Mouse (Mus musculus) c-Kit-positive CD71-positive TER-119-negative erythroid progenitor cells, embryonic 14.5 days (primary cell): ENCODE data around the gene Nme7.

Experiments
- DNase-seq: peaks from one replicate; pipeline ENCODE4 v3.0.0-alpha.2; 2013; ENCODE audit warnings: low read depth

Gene Nme7

DNA sequence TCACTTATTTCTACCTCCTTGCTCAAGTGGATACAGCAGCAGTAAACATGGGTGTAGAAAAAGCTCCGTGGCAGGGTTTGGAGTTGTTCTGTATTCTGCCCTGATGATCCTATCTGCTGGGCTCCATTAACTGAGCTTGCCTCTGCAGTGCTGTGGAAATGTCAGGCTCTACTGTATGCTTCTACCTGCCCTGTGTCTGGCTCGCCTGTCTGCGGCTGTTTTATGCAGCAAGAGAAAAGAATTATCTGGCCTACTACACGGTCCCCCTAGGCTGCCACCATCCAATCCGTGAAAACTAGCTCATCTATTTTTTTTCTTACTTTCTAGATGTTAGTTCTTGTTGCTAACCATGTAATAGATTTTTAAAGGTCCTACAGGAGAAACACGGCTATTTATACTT is 81.1 kb downstream of the Nme7 start:
- DNase-seq: no peak

GRCm38 (mm10) chr1:164389743-164390142 is 85.8 kb downstream of the Nme7 start:
- DNase-seq: no peak

DNA sequence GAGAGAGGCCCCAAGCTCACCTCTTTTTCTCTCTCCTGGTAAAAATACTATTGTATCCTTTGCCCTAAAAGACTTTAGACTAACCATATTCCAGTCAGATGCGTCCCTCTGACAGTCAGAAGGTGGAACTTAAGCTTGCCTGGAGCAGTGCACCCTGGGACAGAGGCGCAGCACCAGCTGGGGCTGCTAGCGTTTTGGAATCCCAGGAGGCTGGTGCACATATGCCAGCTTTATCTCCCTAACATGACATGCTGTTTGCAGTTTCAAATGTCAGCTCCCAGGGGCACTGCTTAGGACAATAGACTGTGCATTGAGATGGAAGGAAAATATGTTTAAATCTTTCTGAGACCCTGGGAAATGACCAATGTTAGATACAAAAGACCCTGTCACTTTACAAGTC is 88.3 kb downstream of the Nme7 start:
- no peak for DNase-seq

GRCm38 (mm10) chr1:164395131-164395780 is 91.3 kb downstream of the Nme7 start:
- DNase-seq: no peak

GRCm38 (mm10) chr1:164397672-164398071 is 93.8 kb downstream of the Nme7 start:
- no peak for DNase-seq

DNA sequence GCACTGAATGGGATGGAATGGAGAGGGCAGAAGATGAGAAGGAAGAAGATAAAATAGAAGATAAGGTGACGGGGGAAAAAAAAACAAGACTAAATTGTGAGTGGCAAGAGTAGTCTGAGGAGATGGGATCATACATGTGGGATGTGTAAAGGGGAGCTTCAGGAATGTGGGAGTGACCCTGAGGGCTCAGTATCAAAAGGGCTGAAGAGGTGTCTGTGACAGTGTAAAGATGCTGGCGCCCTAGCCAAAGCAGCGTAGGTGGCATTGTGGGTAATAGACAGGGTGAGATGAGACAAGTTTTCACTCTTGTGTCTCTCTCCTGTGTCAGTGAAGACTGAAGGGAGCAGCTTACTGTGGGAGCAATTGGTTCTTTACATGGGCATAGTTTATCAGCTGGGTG is 95.7 kb downstream of the Nme7 start:
- no peak for DNase-seq

DNA sequence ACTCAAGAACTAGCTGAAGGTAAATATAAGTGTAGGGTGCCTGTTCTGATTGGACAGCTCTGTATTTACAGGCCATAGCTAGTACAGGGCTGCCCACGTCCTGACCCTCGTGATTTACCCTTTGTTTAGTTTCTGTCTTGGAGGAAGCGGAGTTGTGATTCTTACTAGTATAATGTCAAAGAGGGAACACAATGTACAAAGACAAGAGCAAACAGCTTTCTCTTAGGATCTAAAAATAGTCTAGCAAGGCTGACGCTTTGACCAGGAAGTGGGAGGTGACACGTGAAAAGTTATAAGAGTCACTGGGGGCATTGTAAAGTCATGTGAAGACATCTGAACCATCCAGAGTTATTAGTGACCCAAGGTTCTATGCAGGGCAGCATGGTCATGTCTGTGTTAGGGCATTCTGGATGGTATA is 101.5 kb downstream of the Nme7 start:
- DNase-seq: no peak

GRCm38 (mm10) chr1:164406506-164406905 is 102.6 kb downstream of the Nme7 start:
- no peak for DNase-seq

DNA sequence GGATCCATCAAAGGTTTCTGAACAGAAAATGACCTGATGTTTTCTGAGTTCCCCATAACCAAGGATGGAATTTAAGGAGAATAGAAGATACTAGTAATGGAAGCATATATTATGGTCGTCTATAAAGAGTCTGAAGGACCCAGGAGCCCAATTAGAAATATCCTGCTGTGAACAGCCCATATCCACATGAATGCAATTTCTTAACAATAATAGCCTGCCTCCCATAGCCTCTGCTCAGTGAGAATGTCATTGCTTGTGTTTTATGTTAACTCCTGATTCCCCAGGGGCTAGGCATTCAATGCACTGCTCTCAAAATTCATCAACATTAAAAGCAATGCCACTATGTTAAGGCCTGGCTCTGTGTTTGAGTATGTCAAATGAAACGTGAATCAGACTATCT is 104.7 kb downstream of the Nme7 start:
- no peak for DNase-seq

DNA sequence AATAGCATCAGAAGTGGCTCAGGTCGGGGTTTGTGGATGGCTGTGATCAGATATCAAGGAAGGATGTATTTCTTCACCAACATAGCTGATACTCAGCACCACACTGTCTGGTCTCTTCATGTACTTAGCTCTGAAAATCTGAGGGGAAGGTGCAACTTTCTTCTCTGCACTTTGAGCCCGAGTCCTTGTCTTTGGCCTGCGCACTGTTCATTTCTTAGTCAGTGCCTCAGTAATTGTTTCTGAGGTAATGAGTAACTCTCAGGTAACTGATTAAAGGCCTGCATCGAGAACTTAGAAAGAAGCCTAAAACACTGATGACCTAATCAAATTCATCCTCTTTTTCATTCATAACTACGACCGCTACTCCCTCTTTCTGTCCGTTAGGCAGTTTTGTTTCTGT is 107.4 kb downstream of the Nme7 start:
- no peak for DNase-seq

DNA sequence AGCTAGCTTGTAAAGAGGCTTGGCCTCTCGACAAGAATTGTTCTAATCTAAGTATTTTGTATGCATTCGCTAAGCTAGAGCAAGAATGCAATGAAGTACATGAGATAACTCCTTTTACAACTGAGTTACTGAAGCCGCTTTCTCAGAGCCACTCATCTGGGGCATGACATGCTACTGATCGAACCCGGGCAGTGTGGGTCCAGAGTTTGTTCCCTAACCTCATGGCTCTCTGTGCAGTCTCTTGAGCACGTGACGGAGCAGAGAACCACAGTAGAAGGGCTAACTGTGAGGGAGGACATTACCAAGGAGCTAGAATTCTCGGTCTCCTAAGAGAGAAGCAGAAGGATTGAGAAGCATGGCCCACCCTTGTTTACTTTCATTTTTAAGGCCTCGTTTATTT is 109.0 kb downstream of the Nme7 start:
- DNase-seq: no peak

DNA sequence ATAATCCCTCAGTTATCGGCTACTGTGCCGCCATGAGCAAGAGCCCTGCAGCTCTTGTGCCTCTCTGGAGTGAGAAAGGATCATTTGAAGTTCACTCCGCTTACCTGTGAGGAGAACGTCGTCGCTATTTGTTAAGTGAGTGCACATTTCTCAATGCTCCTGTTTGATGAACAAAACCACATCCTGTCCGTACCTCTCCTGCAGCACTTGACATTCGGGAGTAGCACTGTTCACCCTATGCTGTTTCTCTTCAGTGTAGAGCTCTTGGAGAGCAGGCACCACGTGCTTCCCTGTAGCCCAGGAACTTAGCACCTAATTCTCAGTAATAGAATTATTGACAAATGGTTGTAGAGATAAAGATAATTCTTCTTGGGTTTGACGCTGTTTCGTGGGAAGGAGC is 109.7 kb downstream of the Nme7 start:
- no peak for DNase-seq

DNA sequence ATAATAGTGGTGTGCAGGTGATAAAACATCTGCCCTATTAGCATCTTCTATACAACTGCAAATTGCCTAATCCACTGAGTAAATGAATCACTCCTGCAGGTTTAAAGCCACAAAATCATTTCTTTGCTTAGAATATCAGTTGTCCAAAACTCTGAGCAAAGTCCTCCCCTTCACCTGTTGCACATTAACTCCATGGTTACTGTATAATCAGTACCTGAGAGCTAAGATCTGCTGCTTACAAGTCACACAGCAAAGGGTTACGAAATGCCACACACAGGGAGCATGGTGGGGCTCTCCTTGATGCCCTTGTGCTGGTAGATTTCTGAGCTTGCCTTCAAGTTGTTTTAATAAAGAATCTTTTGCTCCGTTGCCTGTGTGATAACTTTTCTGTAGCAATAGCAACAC is 111.4 kb downstream of the Nme7 start:
- no peak for DNase-seq

- DNase-seq: no peak
Observed at GRCm38 (mm10) chr1:164416692-164417394, 112.9 kb downstream of the Nme7 start.

DNA sequence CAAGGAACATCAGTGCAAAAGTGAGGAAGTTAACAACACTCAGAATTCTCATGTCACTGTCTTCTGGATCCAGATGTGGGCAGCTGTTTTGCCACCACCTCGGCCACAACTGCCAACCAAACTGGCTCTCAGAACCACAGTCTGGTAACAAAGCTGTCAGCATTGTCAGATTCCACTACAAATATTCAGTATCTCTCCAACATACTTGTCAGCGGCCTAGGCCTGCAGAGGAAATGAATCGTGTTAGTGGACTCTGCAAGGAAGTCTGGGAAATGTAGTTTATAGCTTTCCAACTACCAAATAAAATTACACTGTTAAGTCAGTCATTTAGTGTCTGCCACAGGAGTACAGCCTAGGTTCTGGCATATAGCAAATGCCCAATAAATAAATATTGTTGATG is 113.7 kb downstream of the Nme7 start:
- no peak for DNase-seq

DNA sequence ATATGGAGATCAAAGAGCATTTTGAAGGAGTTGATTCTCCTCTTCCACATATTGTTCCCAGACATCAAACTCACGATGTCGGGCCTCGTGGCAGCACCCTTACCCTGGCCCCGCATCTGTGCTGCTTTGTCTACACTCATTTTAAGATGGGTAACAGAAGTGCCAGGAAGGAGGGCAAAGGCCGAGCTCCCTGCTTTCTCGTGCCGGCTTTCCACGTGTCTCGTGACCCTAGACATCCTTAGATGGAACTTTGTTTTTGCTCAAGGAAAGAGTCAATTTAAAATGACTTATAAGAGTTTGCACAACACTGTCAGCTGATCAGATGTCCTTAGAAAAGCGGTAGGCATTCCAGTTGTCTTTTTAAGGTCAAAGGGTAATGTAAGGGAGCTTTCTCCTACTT is 114.4 kb downstream of the Nme7 start:
- no peak for DNase-seq

DNA sequence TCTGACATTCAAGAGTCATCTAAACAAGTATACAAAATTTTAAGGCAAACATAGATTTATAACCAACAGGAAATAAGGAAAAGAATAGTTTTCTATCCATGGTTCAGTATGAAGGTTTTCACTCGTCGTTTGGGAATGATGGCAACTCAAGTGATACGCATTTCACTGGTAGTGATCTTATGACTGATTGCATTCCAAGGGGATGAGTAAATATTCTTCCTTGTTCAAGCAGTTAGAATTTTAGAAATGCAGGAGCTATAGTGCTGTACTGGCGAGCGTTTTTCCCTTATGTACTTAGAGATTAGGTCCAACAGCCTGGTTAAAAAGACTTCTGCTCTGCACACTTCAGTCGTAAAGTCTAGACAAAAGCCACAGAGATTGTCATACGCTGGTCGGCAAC is 115.5 kb downstream of the Nme7 start:
- DNase-seq: no peak

- no peak for DNase-seq
Observed at GRCm38 (mm10) chr1:164420623-164421354, 116.9 kb downstream of the Nme7 start.

- DNase-seq: no peak
Observed at GRCm38 (mm10) chr1:164426227-164426626, 122.3 kb downstream of the Nme7 start.

DNA sequence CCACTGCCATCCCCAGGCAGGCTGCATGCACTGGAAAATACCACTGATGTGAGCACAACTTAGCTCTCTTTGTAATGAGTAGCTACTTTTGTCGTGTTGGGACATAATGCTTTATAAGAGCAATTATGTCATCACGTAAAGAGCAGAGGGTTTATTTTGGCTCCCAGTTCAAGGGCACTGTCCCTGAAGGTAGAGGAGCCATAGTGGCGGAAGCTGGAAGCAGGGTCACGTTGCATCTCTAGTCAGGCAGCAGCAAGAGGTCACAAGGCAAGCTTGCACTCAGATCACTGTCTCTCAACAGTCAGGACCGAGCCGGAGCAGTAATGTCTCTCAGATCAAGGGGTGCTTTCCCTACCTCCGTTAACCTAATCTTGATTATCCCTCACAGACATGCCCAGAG is 123.9 kb downstream of the Nme7 start:
- DNase-seq: no peak

- DNase-seq: no peak
Observed at GRCm38 (mm10) chr1:164428644-164429043, 124.7 kb downstream of the Nme7 start.

- DNase-seq: no peak
Observed at GRCm38 (mm10) chr1:164432649-164433048, 128.7 kb downstream of the Nme7 start.

DNA sequence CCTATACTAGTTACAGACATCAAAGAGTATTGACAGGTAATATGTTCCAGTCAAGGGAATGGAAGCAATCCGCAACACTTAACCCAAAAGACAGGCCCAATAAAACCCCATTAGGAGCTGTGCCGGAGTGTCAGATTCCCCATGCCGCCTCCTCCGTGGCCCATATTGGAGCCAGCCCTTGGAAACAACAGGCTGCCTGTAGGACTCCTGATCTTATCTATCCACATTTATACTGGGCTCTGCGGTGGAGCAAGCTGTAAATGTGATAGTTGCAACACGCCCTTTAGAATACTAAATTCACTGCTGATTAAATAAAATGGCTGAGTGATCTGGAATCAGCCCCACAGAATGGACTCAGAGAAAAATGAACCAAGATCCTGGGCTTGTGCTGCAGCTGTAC is 130.1 kb downstream of the Nme7 start:
- DNase-seq: no peak
